Mouse (Mus musculus) hindbrain, embryonic 14.5 days (tissue): ENCODE measurements at regions not wholly inside any gene's neighbourhood (a gene's known extent, or its start where the extent isn't known, plus 50 kb on each side); places are given as distances from the start of the nearest gene placed in this dataset.

Experiments used
- ATAC-seq: fragments of 200-750 bp; cut with Nextera tagmentation; 2 replicates; pipeline ENCODE4 v1.8.0; 2017; ENCODE audit warnings: moderate number of reproducible peaks, mild to moderate bottlenecking, moderate TSS enrichment, moderate library complexity; ENCODE audit not compliant: low FRiP score
- DNase-seq: peaks from one replicate; pipeline ENCODE4 v3.0.0-alpha.2; 2015; ENCODE audit warnings: low spot score
- H3K27ac ChIP-seq: fragments of 300-500 bp; sonication (generic); 2 replicates; pipeline ENCODE4 v1.5.1; 2014; ENCODE audit warnings: mild to moderate bottlenecking, moderate library complexity
- H3K27me3 ChIP-seq: fragments of 300-500 bp; sonication (generic); 2 replicates; pipeline ENCODE4 v1.6.1; 2014; ENCODE audit warnings: mild to moderate bottlenecking, low read length, mixed read lengths; ENCODE audit not compliant: control insufficient read depth, insufficient read depth
- H3K36me3 ChIP-seq: fragments of 300-500 bp; sonication (generic); replicated peaks from 2 replicates; pipeline ENCODE4 v1.6.1; 2014; ENCODE audit not compliant: control insufficient read depth, insufficient read depth
- H3K4me1 ChIP-seq: fragments of 300-500 bp; sonication (generic); replicated peaks from 2 replicates; pipeline ENCODE4 v1.6.1; 2014; ENCODE audit warnings: antibody characterized with exemption, low read length, mixed read lengths; ENCODE audit not compliant: control insufficient read depth, insufficient read depth
- H3K4me2 ChIP-seq: fragments of 300-500 bp; sonication (generic); replicated peaks from 2 replicates; pipeline ENCODE4 v1.6.1; 2014; ENCODE audit warnings: mild to moderate bottlenecking, moderate library complexity
- H3K4me3 ChIP-seq: fragments of 300-500 bp; sonication (generic); replicated peaks from 2 replicates; pipeline ENCODE4 v1.5.1; 2014; ENCODE audit warnings: mild to moderate bottlenecking, low read length
- H3K9ac ChIP-seq: fragments of 300-500 bp; sonication (generic); 2 replicates; pipeline ENCODE4 v1.6.1; 2014
- H3K9me3 ChIP-seq: fragments of 300-500 bp; sonication (generic); 2 replicates; pipeline ENCODE4 v1.6.1; 2016; ENCODE audit warnings: low read length; ENCODE audit not compliant: control insufficient read depth
- WGBS: fragments of 180-500 bp; shearing (Covaris S2); extraction: QIAGEN DNeasy Blood & Tissue Kit; methylation state at CpG from one replicate; pipeline ENCODE4 v1.1.7; 2014; 5-methylcytosine and 5-hydroxymethylcytosine counted together

DNA sequence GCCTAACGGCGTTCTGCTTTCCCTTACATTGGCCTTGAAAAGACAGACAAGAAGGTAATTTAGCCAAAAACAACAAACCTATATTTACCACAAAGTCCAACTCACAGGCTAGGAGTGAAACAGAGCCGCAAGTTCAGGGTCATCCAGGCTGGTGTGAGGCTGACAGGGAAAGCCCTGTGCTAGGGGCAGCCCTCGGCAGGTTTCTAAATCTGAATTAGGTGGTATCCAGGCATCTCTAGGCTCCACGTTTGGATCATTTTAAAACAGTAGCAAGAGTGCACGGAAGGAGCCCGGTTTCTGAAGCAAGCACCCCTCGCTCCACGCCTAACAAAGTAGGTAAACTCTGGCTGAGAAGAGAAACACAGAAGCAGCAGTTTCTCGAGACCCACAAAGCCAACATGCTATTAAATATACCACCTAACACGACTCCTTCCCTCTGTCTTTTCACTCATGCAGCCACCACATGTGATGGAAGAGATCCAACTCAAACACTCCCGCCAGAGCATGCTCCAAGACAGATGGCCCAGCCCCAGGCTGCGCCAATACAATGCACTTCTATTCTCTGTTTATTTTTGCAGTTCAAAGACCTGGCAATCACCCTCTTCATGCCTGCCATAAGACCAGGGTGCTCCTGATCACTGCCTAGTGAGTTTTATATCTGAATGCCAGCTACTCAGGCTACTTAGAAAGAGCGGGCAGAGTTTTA lies 573.6 kb downstream of the Fat4 start:
- Histone ChIP-seq H3K27ac (no peak overlapping the region), H3K36me3 (no peaks in the 10 kb centered on the region), H3K4me1 (no peaks in the 10 kb centered on the region), H3K9ac (no peak overlapping the region), H3K4me3 (no peak overlapping the region), H3K9me3 (no peaks in the 10 kb centered on the region), H3K27me3 (no peaks in the 10 kb centered on the region), H3K4me2 (no peak overlapping the region)
- peak; percentile 25 for DNase-seq
- WGBS, result 69% methylated on average over 14 of the region's 14 CpGs
- peak; percentile 59 for ATAC-seq

DNA sequence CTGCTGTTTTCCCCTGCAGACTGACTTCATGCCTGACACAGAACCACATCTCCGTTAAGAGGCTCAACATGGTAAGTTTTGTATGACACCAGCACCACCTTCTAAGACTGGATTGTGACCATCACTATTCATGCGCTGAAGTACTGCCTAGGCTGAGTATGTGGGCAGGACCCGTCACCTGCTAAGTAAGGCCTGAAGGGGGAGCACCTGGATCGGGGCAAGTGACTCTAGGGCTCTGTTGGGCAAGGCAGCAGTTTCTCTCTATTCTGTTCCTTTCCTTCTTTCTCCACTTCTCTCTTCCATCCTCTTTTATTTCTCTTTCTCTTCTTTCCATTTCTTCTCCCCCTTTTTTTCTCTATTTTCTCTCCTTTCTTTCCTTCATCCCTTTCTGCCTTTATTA lies 574.8 kb downstream of the Fat4 start:
- no peak overlapping the region for H3K4me2 ChIP-seq
- H3K27me3 ChIP-seq, result no peaks in the 10 kb centered on the region
- no peaks in the 10 kb centered on the region for H3K9me3 ChIP-seq
- no peak overlapping the region for H3K9ac ChIP-seq
- WGBS, result 89% methylated on average over 4 of the region's 4 CpGs
- no peak overlapping the region for H3K27ac ChIP-seq
- no peak overlapping the region for H3K4me3 ChIP-seq
- ATAC-seq (no peak), DNase-seq (no peak)
- H3K36me3 ChIP-seq, result no peaks in the 10 kb centered on the region
- no peaks in the 10 kb centered on the region for H3K4me1 ChIP-seq

DNA sequence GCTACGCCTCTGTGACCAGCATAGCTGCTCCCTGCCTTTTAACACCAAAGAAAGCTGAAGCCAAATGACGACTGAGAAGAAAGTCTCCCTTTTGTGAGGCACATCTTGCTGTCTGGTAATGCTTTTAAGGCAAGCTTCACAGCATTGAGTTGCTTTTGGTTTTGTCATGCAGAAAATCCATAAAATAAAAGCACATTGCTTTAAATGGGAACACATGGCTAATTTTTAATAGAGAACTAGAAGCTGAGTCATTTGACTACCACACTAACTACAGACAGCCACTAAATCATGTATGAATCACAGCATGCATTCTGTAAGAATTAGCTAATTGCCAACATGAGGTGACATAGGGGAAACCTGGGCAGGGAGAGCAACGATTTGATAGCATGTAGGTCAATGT lies 579.1 kb downstream of the Fat4 start:
- H3K9ac ChIP-seq, result no peak overlapping the region
- DNase-seq (no peak), ATAC-seq (no peak)
- H3K27me3 ChIP-seq, result no peaks in the 10 kb centered on the region
- 84% methylated on average over 3 of the region's 3 CpGs for WGBS
- no peak overlapping the region for H3K4me3 ChIP-seq
- H3K36me3 ChIP-seq, result no peaks in the 10 kb centered on the region
- H3K27ac ChIP-seq, result no peak overlapping the region
- H3K4me1 ChIP-seq, result no peaks in the 10 kb centered on the region
- no peak overlapping the region for H3K4me2 ChIP-seq
- H3K9me3 ChIP-seq, result no peaks in the 10 kb centered on the region

DNA sequence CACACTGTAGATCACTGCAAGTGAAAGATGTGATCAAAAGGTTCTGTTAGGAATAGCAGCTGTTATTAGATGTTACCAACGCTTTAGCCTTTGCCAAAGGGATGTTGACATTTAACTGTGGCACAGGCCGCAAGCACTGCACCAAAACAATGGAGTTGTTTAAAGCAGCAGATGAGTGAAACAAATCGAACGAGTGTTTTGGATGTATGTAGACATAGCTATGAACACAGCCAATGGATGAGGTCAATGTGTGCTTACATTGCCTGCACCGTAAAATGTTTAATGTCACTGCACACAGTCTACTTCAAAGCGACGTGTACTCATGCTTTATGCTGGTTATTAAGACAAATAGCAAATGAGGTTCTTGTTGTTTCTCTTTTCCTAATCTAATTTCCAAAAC lies 602.7 kb downstream of the Fat4 start:
- Histone ChIP-seq H3K9ac (no peak overlapping the region), H3K27ac (no peak overlapping the region), H3K4me2 (no peak overlapping the region), H3K9me3 (no peaks in the 10 kb centered on the region), H3K4me1 (no peaks in the 10 kb centered on the region), H3K4me3 (no peak overlapping the region), H3K27me3 (no peaks in the 10 kb centered on the region), H3K36me3 (no peaks in the 10 kb centered on the region)
- 83% methylated on average over 7 of the region's 7 CpGs for WGBS
- no peak for ATAC-seq
- no peak for DNase-seq

DNA sequence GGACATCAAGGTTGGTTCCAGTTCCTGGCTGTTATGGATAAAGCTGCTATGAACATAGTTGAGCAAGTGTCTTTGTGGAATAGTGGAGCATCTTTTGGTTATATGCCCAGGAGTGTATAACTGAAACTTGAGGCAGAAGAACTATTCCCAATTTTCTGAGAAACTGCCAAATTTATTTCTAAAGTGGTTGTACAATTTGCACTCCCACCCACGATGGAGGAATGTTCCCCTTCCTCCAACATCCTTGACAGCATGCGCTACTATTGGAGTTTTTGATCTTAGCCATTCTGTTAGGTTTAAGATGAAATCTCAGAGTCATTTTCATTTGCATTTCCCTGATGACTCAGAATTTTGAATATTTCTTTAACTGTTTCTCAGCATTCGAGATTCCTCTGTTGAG lies 607.6 kb downstream of the Fat4 start:
- no peaks in the 10 kb centered on the region for H3K4me1 ChIP-seq
- DNase-seq, result no peak
- no peak overlapping the region for H3K4me3 ChIP-seq
- H3K36me3 ChIP-seq, result no peaks in the 10 kb centered on the region
- no peak for ATAC-seq
- WGBS, result 91% methylated on average over 3 of the region's 3 CpGs
- H3K9ac ChIP-seq, result no peak overlapping the region
- no peak overlapping the region for H3K27ac ChIP-seq
- no peaks in the 10 kb centered on the region for H3K27me3 ChIP-seq
- no peaks in the 10 kb centered on the region for H3K9me3 ChIP-seq
- H3K4me2 ChIP-seq, result no peak overlapping the region

DNA sequence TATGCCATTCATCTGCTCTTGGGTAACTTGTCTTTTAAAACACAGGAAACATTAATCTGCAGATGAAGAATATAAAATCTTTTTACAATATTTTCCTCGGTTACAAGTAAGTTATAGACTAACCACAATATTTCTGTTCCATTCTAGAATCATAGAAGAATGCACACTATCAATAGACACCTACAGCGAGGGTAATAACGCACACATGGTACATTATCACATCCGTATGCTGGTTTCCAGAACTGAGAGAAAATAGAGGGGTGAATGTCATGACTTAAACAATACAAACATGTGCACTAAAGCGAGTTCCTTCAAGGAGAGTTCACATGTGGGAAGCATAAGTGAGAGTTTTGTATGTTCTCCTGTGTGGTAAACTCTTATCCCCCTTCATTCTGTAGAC lies 641.3 kb downstream of the Fat4 start:
- Histone ChIP-seq H3K4me1 (no peaks in the 10 kb centered on the region), H3K4me3 (no peak overlapping the region), H3K27me3 (no peaks in the 10 kb centered on the region), H3K27ac (no peak overlapping the region), H3K9ac (no peak overlapping the region), H3K36me3 (no peaks in the 10 kb centered on the region), H3K4me2 (no peak overlapping the region), H3K9me3 (no peaks in the 10 kb centered on the region)
- DNase-seq (no peak), ATAC-seq (no peak)
- WGBS, result 90% methylated on average over 5 of the region's 5 CpGs

DNA sequence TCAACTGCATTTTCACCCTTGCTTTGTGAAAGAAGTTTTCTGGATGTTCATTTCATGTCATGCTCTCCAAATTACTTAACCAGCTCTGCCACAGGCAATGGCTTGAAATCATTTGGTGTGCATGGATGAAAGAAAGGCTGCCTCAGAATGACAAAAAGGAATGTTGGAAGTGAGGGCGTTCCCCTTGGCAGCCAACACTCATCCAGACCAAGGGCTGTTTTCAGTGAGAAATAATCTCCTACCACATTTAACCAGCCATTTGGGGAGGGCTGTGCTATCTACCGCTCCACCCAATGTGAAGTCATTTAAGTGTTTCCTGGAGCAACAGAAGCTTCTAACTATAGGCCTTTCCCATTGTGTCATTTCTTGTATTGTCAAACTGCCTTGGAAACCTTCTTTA lies 650.8 kb downstream of the Fat4 start:
- Histone ChIP-seq H3K27ac (no peak overlapping the region), H3K27me3 (no peaks in the 10 kb centered on the region), H3K36me3 (no peaks in the 10 kb centered on the region), H3K4me1 (no peaks in the 10 kb centered on the region), H3K4me3 (no peak overlapping the region), H3K4me2 (no peak overlapping the region), H3K9ac (no peak overlapping the region), H3K9me3 (no peaks in the 10 kb centered on the region)
- no peak for DNase-seq
- WGBS, result 88% methylated on average over 2 of the region's 2 CpGs
- ATAC-seq, result no peak

DNA sequence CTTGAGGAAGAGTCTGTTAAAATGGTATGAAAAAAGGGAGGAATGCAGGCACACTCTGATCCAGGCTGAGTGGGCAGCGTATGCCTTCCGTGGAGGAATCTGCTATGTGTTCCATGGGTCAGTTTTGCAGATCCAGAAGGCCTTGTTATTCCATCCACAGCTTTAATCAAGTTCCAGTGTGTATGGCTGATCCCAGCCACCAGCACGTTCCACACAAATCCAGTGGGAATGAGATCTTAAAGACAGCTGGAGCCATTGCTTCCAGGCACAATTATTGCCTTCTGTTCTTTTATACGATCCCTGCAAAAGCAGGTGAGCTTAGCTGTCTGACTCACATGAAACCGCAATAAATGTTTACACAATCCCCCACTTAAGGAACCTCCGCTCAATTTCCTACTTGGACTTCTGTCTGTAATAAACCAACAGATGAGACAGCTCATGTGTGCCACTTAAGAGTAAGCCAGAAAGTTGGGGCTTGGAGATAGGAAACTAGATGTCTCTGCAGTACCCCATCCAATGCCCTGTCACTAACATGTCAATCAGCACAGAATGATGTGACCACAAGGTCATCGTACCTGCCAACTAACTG lies 653.9 kb downstream of the Fat4 start:
- ATAC-seq (no peak), DNase-seq (no peak)
- H3K4me2 ChIP-seq, result no peak overlapping the region
- H3K4me3 ChIP-seq, result no peak overlapping the region
- no peaks in the 10 kb centered on the region for H3K27me3 ChIP-seq
- H3K27ac ChIP-seq, result no peak overlapping the region
- H3K4me1 ChIP-seq, result no peaks in the 10 kb centered on the region
- H3K9ac ChIP-seq, result no peak overlapping the region
- no peaks in the 10 kb centered on the region for H3K36me3 ChIP-seq
- no peaks in the 10 kb centered on the region for H3K9me3 ChIP-seq
- WGBS, result 84% methylated on average over 7 of the region's 7 CpGs

DNA sequence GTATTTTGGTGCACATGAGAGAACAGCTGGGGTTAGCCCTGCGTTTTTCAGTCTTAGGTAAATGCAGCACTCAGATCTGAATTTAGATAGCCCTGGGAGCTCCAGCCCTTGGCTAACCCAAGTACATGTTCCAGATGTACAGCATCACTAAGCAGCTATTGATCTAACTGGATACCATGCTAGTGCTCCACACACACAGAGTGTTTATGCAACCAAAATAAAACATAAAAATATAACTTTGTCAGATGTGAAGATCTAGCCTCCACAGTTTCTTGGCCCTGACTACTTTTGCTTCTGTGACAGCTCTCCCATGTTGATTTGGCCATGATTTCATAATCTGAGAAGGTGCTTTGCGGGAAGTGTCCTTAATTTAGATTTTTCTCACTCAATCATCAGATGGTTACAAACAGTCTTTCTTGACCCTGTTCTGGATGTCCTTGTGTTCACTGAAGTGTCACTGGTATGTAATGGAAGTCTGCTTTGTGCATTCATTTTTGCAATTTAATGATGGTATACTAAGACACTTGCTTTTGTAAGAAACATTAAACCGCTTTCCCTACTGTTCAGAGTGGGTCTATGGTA lies 672.8 kb downstream of the Fat4 start:
- Histone ChIP-seq H3K4me2 (no peak overlapping the region), H3K36me3 (no peaks in the 10 kb centered on the region), H3K4me1 (no peaks in the 10 kb centered on the region), H3K27ac (no peak overlapping the region), H3K9me3 (no peaks in the 10 kb centered on the region), H3K27me3 (no peaks in the 10 kb centered on the region), H3K9ac (no peak overlapping the region), H3K4me3 (no peak overlapping the region)
- DNase-seq (no peak), ATAC-seq (no peak)
- WGBS, result 93% methylated on average over 3 of the region's 3 CpGs
